Mouse (Mus musculus): Measurements from ENCODE around the gene Supt6.

The Supt6 gene

DNA sequence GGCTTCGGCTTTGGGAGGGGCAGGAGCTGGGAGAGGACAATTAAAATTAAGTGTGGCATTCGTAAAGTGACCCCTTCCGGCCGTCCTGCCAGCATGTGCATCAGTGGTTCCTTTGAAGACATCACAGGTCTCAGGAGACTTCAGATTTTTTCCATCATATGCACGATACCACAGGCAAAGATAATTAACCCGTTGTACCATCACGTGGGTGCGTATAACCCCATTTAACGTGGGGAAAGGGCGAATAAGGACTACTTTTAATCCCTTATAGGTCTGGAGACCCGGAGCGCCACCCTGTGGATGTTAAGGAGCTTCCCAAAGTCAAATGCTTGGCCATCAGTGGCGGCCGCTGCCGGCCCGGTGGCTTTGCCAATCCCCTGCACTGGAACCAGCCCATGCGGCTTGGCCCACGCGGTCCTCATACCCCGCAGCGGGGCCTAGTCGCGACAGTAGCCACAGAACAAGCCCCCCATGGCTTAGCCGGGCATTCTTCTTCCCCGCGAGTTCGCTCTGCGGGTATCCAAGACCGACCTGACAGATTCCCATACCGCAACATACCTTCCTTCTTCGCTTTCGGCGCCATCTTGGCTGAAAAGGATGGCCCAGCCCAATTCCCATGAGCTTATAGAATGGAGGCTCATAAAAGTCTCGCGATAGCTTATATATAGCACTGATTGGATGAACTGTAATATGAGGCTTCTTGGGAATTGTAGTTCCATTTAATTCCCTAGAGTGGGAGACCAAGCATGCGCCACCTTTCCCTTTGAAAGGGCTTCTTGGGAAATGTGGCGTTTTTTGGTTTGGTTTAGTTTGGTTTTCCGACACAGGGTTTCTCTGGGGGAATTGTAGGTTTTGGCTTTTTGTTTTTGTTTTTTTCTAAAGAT lies 62.6 kb downstream of the Supt6 start, which contains the start of gene Rpl23a:
Gene Rpl23a (minus strand): TSS at position 624 of the 884 bp plus-strand sequence.
- under 1% methylated on average over 38 of the region's 38 CpGs for WGBS

DNA sequence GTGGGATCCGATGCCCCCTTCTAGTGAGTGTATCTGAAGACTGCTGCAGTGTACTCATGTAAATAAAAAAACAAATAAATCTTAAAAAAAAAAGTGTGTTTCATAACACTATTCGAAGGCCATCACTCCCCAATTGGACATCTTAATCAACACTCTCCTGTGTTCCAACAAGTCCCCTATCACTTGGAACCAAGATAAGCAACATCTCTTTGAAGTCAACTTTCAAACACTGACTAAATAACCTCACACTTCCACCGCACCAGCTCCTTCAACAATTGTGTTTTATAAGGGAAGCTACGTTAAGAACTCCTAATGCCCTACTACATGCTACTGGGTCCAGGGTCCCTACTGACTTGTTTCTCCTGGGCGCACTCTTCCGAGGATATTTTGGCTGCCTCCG lies 63.3 kb downstream of the Supt6 start:
- WGBS = 4% methylated on average over 7 of the region's 7 CpGs

DNA sequence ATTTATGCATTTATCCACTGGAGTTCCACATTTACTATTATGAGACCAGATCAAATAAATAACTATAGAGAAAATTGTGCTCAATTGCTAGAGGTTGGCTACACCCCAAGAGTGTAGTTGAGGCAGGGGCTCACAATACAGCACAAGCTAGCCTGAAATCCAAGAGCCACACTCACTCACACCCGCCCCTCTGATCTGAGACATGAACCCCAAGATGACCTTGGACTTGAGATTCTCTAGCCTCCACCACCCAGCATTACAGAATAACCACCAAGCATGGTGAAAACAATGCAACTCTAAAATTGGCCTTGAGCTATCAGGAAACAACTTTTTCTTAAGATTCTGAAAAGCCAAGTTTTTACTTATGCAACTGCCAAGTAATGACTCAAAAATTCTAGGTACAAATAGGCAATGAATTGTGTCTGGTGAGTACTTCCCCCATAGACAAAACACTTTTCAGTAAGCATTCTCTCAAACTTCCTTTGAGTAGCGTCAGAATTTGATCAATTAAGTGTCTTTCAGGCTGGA lies 63.9 kb downstream of the Supt6 start:
- WGBS = 44% methylated on average over 2 of the region's 2 CpGs

DNA sequence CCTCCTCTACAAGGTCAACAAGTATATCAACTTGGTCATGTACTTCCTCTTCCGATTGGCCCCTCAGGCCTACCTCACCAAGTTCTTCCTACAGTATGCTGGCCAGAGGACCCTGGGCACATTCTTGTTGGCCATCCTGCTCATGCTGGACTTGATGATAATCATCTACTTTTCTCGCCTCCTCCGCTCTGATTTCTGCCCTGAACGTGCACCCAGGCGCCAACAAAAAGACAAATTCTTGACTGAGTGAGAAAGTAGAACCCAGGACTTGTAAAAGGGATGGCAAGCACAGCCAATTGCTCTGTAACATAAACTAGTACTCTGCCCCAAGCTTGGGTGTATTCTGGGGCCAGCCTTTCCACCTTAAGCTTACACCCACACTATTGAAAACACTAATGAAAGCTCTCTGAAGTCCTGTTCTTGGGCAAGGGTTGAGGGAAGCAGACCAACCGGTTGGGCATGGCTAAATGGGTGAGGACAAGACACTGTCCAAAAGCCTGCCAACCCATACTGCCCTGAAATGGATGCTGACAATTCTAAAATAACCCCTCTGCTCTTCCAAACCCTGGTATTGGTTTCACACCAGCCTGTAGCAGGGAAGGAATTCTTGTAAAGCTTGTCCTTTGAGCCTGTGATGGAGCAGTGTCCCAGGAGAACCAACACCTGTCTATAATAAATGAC lies 65.6 kb downstream of the Supt6 start:
- WGBS = 72% methylated on average over 6 of the region's 6 CpGs

DNA sequence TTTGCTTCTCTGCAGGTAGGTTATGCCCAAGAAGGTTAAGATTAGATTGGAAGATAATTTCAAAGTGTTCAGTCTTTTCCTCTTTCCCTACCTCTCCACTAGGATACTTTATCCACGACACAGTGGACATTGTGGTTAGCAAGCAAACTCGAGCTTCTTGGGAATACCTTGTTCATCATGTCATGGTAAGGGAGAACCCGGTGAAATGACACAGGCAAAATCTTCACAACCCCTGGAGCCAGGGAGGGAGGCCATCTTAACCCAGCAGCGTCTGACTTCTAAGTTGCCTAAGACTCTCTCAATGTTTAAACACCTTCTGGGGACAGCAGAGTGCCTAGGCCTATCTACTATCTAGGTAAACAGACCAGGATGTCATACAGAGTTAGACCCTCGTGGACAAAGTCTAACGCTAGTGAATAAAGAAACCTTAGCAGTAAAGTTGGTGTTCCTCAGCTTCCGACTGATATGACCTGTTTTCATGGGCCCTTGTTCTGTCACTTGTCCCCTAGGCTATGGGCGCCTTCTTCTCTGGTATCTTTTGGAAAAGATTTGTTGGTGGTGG lies 66.3 kb downstream of the Supt6 start:
- 47% methylated on average over 8 of the region's 8 CpGs for WGBS

DNA sequence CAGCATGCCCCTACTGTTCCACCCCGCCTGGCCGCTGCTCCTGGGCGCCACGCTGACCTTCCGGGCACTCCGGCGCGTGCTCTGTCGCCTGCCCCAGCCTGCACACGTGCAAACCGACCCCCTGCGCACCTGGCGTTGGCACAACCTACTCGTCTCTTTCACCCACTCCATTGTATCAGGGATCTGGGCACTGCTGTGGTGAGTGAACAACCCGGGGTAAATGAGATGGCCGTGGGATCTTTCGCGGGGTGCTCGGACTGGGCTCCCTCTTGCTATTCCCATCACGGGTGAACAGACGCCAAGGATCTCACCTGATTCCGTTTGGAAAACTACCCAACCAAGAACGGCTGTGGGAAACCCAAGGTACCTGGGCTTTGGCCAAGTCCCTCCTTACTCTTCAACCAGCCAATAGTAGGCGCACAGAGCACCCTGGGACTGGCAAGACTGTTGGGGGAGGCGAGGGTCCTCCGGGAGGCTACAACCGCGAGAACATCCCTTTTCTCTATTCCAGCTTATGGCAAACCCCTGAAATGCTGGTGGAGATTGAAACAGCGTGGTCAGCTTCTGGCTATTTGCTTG lies 66.8 kb downstream of the Supt6 start:
- 9% methylated on average over 29 of the region's 29 CpGs for WGBS

DNA sequence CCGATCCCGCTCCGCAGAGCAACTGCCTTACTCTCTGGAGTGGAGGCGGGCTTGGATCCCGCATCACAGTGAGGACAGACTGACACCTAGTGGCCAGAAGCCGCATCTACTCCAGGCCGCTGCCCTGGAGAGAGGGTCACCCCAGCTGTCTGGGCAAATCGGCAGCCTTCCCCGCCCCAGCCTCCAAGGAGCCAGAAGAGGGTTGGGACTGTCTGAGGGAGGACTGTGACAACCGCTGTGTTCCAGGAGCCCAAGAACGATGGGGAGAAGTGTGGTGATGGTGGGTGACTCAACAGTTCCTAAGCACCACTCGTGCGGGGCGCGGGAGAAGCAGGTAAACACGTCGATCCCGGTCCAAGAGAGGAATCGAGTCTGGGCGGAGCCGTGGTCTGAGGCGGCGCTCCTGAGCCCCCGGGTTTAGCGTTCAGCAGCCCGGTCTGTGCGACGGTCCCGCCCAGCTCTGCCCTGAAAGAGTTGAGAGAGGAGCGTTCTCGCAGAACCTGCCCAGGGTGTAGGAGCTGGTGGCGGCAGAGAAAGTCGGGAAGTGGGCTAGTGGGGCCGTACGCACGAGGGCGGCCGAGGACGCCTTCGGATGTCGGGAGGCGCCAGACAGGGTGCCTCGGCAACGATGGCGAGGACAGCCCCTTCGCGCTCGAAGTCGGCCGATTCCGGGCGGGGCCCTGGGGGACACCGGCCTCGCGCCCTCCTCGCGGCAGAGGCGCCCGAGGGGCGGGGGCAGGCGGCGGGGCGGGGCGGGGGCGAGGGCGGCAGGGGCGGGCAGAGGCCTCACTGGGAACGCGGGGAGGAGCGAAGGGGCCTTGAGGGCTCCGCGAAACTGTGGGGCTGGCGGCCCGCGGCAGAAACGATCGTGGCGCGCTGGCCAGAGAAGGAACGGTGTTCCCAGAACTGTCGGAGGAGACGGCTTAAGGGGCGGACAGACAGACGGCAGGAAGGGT lies 67.6 kb downstream of the Supt6 start:
- under 1% methylated on average over 75 of the region's 84 CpGs for WGBS

DNA sequence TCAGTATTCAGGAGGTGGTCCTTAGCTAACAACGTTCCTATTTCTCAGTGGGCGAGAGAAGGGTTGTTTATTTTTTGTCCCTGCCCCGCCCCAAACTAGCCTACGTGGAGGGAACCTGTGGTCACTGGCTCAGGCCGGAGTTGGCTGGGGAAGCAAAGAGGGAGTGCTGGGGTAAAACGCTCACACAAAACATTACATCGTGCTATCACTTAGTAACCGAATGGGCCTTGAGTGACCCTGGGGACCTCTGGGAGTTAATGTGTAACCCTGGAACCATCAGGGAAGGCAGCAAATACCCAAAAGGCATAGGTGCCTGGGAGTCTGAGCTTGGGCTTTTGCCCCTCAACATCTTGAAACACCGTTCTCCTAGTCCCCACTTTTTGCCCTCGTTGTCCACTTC lies 68.3 kb downstream of the Supt6 start:
- 4% methylated on average over 10 of the region's 10 CpGs for WGBS

DNA sequence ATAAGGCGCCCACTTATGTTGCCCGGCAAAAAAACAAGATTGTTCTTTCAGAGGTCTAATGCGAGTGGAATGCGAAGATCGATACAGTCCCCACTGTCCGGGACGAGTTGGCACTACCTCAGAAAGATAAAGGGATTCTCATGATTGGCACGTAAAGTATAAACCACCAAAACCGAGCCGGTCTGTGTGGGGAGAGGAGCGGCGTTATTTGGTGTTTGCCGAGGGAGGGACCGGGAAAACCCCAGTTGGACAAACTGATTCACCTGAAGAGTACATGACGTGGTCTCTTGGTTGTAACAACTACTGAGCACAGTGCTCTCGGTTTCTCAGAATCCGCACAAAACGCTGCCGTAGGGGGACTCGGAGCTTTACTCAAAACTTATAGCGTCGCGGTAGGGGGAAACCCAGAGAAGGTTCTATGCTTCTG lies 68.9 kb downstream of the Supt6 start:
- WGBS = 1% methylated on average over 23 of the region's 23 CpGs

DNA sequence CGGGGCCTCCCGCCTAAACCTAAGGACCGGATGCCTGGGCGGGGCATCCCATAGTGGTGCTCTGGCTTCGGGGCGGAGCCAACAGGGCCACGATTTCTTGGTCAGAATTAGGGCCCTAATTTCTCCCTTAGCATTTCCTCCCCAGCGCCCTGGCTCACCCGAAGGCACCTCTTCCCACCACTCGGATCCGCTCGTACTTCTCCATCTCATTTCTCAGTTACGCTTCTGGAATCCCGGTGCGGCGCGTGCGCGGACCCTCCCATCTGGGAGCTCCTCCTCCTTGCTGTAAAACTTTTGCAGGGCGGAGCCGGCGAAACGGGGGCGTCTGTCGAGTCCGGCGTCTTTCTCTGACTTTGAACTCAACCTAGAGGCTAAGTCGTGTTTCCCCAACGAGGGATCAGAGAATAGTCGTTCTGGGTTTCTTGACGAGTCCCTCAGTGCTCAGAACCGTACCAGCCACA lies 69.4 kb downstream of the Supt6 start, which contains the start of the genes Nek8 and Tlcd1:
Gene Nek8 (minus strand): TSS at position 274 of the 461 bp plus-strand sequence.
Gene Tlcd1 (plus strand): TSS at position 310 of the 461 bp plus-strand sequence.
- under 1% methylated on average over 32 of the region's 32 CpGs for WGBS

DNA sequence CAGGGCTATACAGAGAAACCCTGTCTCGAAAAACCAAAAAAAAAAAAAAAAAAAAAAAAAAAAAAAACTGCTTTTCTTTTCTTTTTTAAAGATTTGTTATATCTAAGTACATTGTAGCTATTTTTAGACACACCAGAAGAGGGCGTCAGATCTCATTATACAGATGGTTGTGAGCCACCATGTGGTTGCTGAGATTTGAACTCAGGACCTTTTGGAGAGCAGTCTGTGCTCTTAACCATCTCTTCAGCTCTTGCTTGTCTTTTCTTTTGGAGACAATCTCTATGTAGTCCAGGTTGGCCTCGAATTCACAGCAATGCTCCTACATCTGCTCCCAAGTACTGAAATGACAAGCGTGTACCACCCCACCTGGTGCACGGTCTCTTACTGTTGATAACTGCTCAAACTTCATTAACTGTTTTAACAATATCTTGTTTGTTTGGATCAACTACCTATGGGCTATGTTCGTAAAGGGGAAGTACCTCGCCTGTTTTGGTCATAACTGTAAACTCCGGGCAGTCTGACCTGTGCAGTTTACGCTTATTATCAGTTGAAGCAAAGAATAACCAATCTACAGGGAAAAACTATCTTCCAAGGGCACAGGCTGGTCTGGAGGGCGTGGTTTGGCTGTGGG lies 69.9 kb downstream of the Supt6 start:
- 2% methylated on average over 10 of the region's 10 CpGs for WGBS

DNA sequence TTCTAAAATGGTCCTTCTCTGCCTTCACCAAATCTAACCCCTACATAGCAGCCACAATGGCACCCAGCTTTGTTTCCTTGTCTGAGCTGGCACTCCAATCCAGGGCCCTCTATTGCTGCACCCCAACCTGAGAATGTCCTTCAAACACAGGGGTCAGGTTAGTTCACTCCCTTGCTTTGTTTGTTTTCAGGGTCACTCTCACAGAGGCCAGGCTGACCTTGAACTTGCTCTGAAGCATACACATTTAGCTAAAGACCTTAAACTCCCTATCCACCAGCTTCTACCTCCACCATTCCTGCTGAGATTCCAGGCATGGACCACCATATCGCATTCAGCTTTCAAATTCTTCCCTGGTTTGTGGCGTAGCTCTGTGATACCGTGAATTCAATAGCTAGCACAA lies 71.3 kb downstream of the Supt6 start:
- WGBS = 92% methylated on average over 3 of the region's 3 CpGs

DNA sequence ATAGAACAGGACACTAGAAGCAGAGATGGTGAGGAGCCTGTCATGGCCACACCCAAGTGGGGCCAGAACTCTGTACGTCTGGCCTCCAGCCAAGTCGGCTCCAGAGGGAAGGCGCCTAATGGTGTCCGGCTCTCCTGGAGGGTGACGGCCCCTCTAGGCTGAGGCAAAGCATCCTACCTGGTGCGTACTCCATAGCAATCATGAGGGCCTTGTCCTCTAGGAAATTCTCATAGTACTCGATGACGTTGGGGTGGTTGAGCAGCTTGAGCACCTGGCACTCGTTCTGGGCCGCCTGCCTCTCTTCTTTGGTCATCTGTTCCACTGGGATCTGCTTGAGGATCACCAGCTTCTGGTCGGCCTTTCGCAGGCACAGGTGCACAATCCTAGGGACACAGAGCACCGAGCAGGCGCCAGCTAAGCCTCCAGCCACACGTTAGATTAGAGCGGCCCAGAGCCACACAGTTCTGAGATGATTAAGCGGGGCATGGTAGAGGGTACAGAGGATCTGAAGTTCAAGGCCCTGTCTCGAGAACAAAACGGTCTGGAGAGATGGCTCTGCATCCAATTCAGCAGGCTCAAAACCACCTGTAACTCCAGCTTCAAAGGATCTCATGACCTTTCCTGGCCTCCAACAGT lies 72.9 kb downstream of the Supt6 start:
- 89% methylated on average over 19 of the region's 19 CpGs for WGBS

DNA sequence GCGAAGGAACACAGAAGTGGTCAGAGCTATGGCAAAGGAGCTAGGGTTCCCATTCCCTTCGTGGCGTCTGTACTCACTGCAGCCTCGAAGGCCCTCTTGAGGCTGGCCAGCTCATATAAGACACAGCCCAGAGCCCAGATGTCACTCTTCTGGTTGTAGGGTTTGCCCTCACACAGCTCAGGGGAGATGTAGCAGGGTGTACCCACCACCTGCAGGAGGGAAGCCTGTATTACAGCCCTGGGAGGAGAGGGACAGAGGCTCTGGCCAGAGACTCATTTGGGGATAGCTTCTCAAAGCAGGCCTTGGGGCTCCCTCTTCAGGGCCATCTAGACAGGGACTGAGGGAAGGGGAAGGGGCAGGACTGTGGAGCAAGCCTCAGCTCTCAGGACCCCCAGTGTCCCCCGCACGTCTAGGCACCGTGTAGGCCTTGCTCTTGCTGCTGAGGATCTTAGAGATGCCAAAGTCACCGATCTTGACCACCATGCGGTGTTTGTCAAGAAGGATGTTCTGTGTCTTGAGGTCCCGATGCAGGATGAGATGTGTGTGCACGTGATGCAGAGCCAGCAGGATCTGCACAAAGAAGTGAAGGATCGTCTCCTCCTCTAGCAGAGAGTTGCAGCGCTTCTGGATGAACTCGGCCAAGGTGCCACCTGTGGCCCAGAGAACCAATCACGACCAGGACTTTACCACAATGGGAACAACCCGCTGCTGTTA lies 73.6 kb downstream of the Supt6 start:
- 85% methylated on average over 16 of the region's 16 CpGs for whole genome bisulfite sequencing

DNA sequence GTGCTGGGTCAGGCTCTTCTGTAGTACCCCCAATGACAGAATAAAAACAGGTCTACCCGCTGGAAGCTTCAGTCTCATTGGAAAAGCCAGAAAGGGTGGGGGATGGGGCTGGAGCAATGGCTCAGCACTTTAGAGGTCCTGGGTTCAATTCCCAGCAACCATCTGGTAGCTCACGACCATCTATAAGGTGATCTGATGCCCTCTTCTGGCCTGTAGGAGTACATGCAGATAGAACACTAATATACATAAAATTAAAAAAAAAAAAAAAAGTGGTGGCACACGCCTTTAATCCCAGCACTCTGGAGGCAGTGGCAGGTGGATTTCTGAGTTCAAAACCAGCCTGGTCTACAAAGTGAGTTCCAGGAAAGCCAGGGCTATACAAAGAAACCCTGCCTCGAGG lies 74.5 kb downstream of the Supt6 start:
- 73% methylated on average over 4 of the region's 4 CpGs for WGBS

DNA sequence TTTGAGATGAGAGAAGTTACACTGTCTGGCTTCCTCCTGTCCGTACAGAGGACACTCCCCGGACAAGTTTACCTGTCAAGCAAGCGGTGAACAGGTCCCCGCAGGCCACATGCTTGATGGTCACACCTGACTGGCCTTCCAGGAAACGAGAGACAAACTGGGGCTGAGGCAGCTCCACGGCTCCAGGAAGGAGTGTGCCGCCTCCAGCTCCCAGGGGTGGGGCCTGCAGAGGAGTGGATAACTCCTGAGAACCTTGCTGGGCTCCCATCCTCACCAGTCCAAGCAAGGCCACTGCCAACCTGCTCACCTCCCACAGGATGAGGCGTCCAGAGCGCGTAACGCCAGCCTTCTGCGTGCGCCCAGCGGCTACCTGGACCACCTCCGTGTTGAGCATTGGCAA lies 75.5 kb downstream of the Supt6 start:
- WGBS = 94% methylated on average over 15 of the region's 15 CpGs

DNA sequence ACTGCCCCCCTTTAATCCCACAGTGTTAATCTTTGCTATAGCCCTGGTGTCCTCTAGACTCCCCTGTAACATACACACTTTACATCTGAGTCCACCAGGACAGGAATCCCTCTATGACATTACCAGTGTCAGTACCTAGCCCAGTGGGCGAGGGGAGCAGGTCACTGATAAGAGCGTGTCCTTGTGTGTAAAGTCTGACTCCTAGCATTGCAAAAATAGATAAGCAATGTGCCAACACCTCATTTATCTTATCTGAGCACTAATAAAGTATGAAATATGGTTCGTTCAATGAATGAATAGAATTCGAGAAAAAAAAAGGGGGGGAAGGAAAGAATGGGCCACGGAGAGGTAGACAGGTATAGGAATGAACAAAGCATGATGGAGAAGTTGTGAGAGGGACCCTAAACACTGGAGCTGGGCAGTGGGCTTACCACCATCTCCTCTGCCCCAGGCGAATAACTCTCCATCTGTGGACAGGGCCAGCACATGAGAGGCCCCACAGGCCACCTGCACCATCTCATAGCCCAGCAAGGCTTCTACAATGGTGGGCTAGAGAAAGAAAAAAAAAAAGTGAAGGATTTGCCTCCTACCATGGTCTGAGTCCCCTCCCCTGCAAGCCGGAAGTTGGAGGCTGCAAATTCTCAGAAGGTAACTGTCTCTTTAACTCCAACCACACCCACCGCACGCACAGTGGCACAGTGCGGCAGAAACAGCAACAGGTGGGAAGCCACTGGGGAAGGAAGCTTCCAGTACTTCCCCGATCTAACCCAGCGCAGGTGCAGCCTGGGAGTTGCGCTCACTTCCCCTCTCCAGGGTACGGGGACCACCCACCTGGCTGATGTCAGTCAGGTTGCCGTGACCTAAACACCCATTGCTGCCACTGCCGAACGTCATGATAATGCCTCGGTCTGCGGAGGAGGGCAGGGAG lies 77.0 kb downstream of the Supt6 start:
- 62% methylated on average over 19 of the region's 19 CpGs for WGBS
